Mouse (Mus musculus) bone marrow, adult 2 months (tissue): ENCODE measurements around the gene N4bp3.

Source experiments
- CTCF ChIP-seq: fragments of 200-500 bp; IDR thresholded peaks from 2 replicates; pipeline ENCODE4 v1.5.1; 2011; ENCODE audit warnings: low read length, control low read depth; ENCODE audit not compliant: control insufficient read depth, insufficient read depth
- POLR2A ChIP-seq: fragments of 200-500 bp; IDR thresholded peaks from 2 replicates; pipeline ENCODE4 v1.6.1; 2011; ENCODE audit warnings: low read depth, mild to moderate bottlenecking, control low read depth, low read length, borderline replicate concordance; ENCODE audit not compliant: control insufficient read depth

DNA sequence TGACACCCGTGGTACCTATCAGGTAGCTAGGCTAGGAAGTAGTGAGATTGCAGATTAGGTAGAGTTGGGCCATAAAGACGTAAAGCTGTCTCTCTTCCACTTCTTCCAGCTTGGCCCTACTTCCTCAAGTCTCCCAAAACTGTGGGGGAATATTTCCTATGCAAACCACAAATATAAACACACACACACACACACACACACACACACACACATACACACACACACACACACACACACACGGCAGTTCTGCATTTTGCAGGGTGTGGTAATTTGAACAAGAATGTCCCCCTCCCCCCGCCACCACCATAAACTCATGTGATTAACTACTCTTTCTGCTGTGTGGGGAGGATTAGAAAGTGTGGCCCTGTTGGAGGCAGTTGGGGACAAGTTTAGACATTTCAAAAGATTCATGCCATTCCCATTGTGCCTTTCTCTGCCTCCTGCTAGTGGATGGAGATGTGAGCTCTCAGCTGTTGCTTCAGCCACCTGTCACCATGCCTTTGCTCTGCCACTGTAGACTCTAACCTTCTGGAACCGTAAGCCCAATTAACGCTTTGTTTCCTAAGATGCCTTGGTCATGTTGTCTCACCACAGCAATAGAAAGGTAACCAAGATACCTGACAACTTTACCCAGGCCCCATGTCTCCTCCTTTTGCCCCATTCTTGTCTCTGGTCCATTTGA, 27.2 kb upstream of the N4bp3 start:
- TF ChIP-seq CTCF (no peak), POLR2A (no peak)
